Mouse (Mus musculus) spleen, adult 2 months (tissue): ENCODE measurements at regions not wholly inside any gene's neighbourhood (a gene's known extent, or its start where the extent isn't known, plus 50 kb on each side); places are given as distances from the start of the nearest gene placed in this dataset.

ENCODE experiments used
- DNase-seq, 2 experiments: peaks; one replicate each; pipeline versions ENCODE4 v3.0.0 to v3.0.0-alpha.2; 2012 to 2021; ENCODE audit warnings: low spot score in 2 of 2, low read depth in 1 of 2
- H3K27ac ChIP-seq: fragments of 200-500 bp; 2 replicates; pipeline ENCODE4 v1.5.1; 2012; ENCODE audit warnings: low read length, inconsistent platforms; ENCODE audit not compliant: insufficient read depth
- H3K27me3 ChIP-seq: fragments of 200-500 bp; 2 replicates; pipeline ENCODE4 v1.6.1; 2012; ENCODE audit warnings: mild to moderate bottlenecking, moderate library complexity, low read length, inconsistent platforms; ENCODE audit not compliant: control insufficient read depth, insufficient read depth
- H3K36me3 ChIP-seq: fragments of 200-500 bp; 2 replicates; pipeline ENCODE4 v1.6.1; 2012; ENCODE audit warnings: mild to moderate bottlenecking, low read length, inconsistent platforms; ENCODE audit not compliant: control insufficient read depth, insufficient read depth
- H3K4me1 ChIP-seq: fragments of 200-500 bp; 2 replicates; pipeline ENCODE4 v1.6.1; 2011; ENCODE audit warnings: inconsistent platforms; ENCODE audit not compliant: control insufficient read depth, insufficient read depth, insufficient read length
- H3K4me3 ChIP-seq: fragments of 200-500 bp; 2 replicates; pipeline ENCODE4 v1.5.1; 2011; ENCODE audit warnings: mild to moderate bottlenecking, inconsistent platforms; ENCODE audit not compliant: insufficient read depth, insufficient read length; ENCODE audit errors: extremely low read depth
- CTCF ChIP-seq: fragments of 200-500 bp; IDR thresholded peaks from 2 replicates; pipeline ENCODE4 v1.5.1; 2011; ENCODE audit warnings: mild to moderate bottlenecking, inconsistent platforms; ENCODE audit not compliant: insufficient read depth, insufficient read length, insufficient replicate concordance; ENCODE audit errors: extremely low read depth
- POLR2A ChIP-seq: fragments of 200-500 bp; IDR thresholded peaks from 2 replicates; pipeline ENCODE4 v1.6.1; 2011; ENCODE audit warnings: low read depth, low read length, inconsistent platforms
- WGBS: fragments of 180-500 bp; shearing (Covaris S2); methylation state at CpG from one replicate; pipeline ENCODE4 v1.1.7; 2018; 5-methylcytosine and 5-hydroxymethylcytosine counted together

- DNase-seq = no peak
- Histone ChIP-seq H3K36me3 (no peaks in the 10 kb centered on the region), H3K4me3 (no peak overlapping the region), H3K27me3 (no peaks in the 10 kb centered on the region), H3K4me1 (no peaks in the 10 kb centered on the region), H3K27ac (no peak overlapping the region)
- TF ChIP-seq POLR2A (no peak), CTCF (no peak)
- WGBS = 73% methylated on average over 7 of the region's 7 CpGs
These were observed 54.8 kb downstream of the Gm19935 start for GRCm38 (mm10) chr8:90762390-90762789.

DNA sequence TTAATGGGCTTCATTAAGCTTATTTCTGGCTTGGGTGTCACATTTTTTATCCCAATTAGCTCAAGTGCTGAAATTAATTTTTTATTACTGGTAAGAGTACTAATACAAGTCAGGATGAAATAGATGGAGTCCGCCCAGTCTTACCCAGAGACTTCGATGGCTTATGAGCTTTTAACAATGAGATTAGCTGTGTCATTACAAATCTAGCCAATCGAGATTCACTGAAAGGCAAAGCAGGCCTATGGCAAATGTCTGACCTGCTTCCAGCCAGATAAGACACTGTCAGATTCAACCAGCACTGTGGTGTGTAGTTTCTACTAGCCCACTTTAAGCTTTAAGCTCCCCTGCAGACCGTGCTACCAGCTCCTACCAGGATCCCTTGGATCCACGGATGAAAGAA is 55.2 kb downstream of the Gm19935 start:
- TF ChIP-seq CTCF (no peak), POLR2A (no peak)
- no peak overlapping the region for H3K4me3 ChIP-seq
- no peak for DNase-seq
- no peaks in the 10 kb centered on the region for H3K36me3 ChIP-seq
- H3K27ac ChIP-seq = no peak overlapping the region
- no peaks in the 10 kb centered on the region for H3K27me3 ChIP-seq
- H3K4me1 ChIP-seq = no peaks in the 10 kb centered on the region
- 91% methylated on average over 5 of the region's 5 CpGs for WGBS

GRCm38 (mm10) chr8:90761446-90761845 is 55.7 kb downstream of the Gm19935 start:
- no peaks in the 10 kb centered on the region for H3K4me1 ChIP-seq
- TF ChIP-seq CTCF = no peak
- TF ChIP-seq POLR2A = no peak
- no peaks in the 10 kb centered on the region for H3K36me3 ChIP-seq
- no peak for DNase-seq
- no peak overlapping the region for H3K4me3 ChIP-seq
- H3K27me3 ChIP-seq = no peaks in the 10 kb centered on the region
- H3K27ac ChIP-seq = no peak overlapping the region
- 88% methylated on average over 4 of the region's 4 CpGs for WGBS

GRCm38 (mm10) chr8:90759531-90759930 is 57.7 kb downstream of the Gm19935 start:
- Histone ChIP-seq H3K4me3 (no peak overlapping the region), H3K36me3 (no peaks in the 10 kb centered on the region), H3K4me1 (no peaks in the 10 kb centered on the region), H3K27me3 (no peaks in the 10 kb centered on the region), H3K27ac (no peak overlapping the region)
- DNase-seq = no peak
- no peak for TF ChIP-seq CTCF
- no peak for TF ChIP-seq POLR2A
- 88% methylated on average over 9 of the region's 9 CpGs for WGBS

- DNase-seq = no peak
- Histone ChIP-seq H3K27me3 (no peaks in the 10 kb centered on the region), H3K36me3 (no peaks in the 10 kb centered on the region), H3K27ac (no peak overlapping the region), H3K4me1 (no peaks in the 10 kb centered on the region), H3K4me3 (no peak overlapping the region)
- WGBS = 81% methylated on average over 4 of the region's 4 CpGs
- TF ChIP-seq POLR2A (no peak), CTCF (no peak)
These were observed 62.2 kb downstream of the Gm19935 start for GRCm38 (mm10) chr8:90755020-90755419.

GRCm38 (mm10) chr8:90743546-90743945 is 73.6 kb downstream of the Gm19935 start:
- DNase-seq = no peak
- TF ChIP-seq CTCF = no peak
- no peak for TF ChIP-seq POLR2A
- H3K27ac ChIP-seq = no peak overlapping the region
- 93% methylated on average over 2 of the region's 2 CpGs for WGBS
- no peak overlapping the region for H3K4me3 ChIP-seq
- H3K27me3 ChIP-seq = no peaks in the 10 kb centered on the region
- no peaks in the 10 kb centered on the region for H3K36me3 ChIP-seq
- no peaks in the 10 kb centered on the region for H3K4me1 ChIP-seq

- WGBS = 68% methylated on average over 9 of the region's 9 CpGs
- no peak for TF ChIP-seq POLR2A
- Histone ChIP-seq H3K4me3 (no peak overlapping the region), H3K4me1 (no peaks in the 10 kb centered on the region), H3K27me3 (no peaks in the 10 kb centered on the region), H3K27ac (no peak overlapping the region), H3K36me3 (no peaks in the 10 kb centered on the region)
- DNase-seq = no peak
These were observed 76.0 kb downstream of the Gm19935 start for GRCm38 (mm10) chr8:90740963-90741733.
